Comparison of ENCODE assay signal across 8 mouse cellular contexts in genomic region chr11:97309451-97309836, GRCm38 (mm10). TPM values are rescaled to one million over a fixed set of nuclear protein-coding genes. Genes with fewer than 3 reads are reported as not detected.
DNase-seq lines count a peak whose midpoint lies in the region; ATAC-seq lines count a peak whose summit lies in the region.

No protein-coding gene starts in this region.

- no peak for ATAC-seq in forebrain, embryonic 14.5 days
- ATAC-seq in hematopoietic stem cell, adult 5-6 weeks (replicated peaks in 1 of 2; ENCODE audit: insufficient read depth in 1 of 2, low FRiP score in 2 of 2, low TSS enrichment in 1 of 2, low read depth in 1 of 2, poor library complexity in 2 of 2, severe bottlenecking in 2 of 2), result peak; percentile 33 to 78; a peak in 3 of 4 replicates

- no peaks in the 10 kb centered on the region for H3K27me3 ChIP-seq in forebrain, embryonic 14.5 days (replicated peaks; ENCODE audit: control insufficient read depth, insufficient read depth, low read length)
- H3K27me3 ChIP-seq in splenic B cell, adult 2 months (ENCODE audit: control insufficient read depth, insufficient read depth, low read length, poor library complexity, severe bottlenecking), result no peaks in the 10 kb centered on the region; the same call in none of the 2 replicates

- H3K27ac ChIP-seq in forebrain, embryonic 14.5 days (ENCODE audit: low read depth, low read length), result no peak overlapping the region

- no peaks in the 10 kb centered on the region for H3K9me3 ChIP-seq in forebrain, embryonic 14.5 days (replicated peaks; ENCODE audit: control insufficient read depth, low read length)

- peak overlapping the region; percentile 76 for H3K4me2 ChIP-seq in forebrain, embryonic 14.5 days (ENCODE audit: low read length)

- peak overlapping the region; percentile 32 for H3K4me3 ChIP-seq in forebrain, embryonic 14.5 days (ENCODE audit: low read depth, low read length)

- H3K4me1 ChIP-seq in forebrain, embryonic 14.5 days (ENCODE audit: control insufficient read depth, insufficient read depth, low read length), result peaks cover 9% of the 10 kb centered on the region

- no peaks in the 10 kb centered on the region for H3K36me3 ChIP-seq in forebrain, embryonic 14.5 days (ENCODE audit: control insufficient read depth, insufficient read depth, low read length)
- H3K36me3 ChIP-seq in splenic B cell, adult 2 months (ENCODE audit: control insufficient read depth, insufficient read depth, low read length, poor library complexity, severe bottlenecking), result no peaks in the 10 kb centered on the region

- WGBS in forebrain, embryonic 14.5 days, result 4% methylated on average over 9 of the region's 9 CpGs

- DNase-seq in left cerebral cortex, adult 18-20 months (ENCODE audit: low spot score in 2 of 2), result peak; percentile 32 to 38
- no peak for DNase-seq in left cerebral cortex, adult 11 months (ENCODE audit: low spot score)
- peak; percentile 79 for DNase-seq in brain, adult 2 months (ENCODE audit: low read depth, low spot score)
- DNase-seq in forebrain, embryonic 14.5 days (ENCODE audit: low spot score), result peak; percentile 36
- DNase-seq in layer of hippocampus, adult 8-10 months (ENCODE audit: low spot score in 2 of 2), result peak; percentile 38 to 57
- DNase-seq in lung, postnatal 4 days, result peak; percentile 80 to 91
- DNase-seq in splenic B cell, adult 2 months (ENCODE audit: low read depth, low spot score), result peak; percentile 26

- peak overlapping the region; percentile 62 for H3K9ac ChIP-seq in forebrain, embryonic 14.5 days (ENCODE audit: low read length)

RNA-seq across cellular contexts. Expression of gene Mrpl45, which starts 6.1 kb away (rescaled TPM):
- 10 to 100 TPM; 27.7 to 30.7 TPM for total RNA-seq in left cerebral cortex, adult 18-20 months (2021)
- 42.2 and 43.4 TPM in 2 replicates for polyA plus RNA-seq in forebrain, embryonic 14.5 days (2014; fragmentation: Nextera tagmentation; extraction: Ambion mirVana)
- 21.4 and 22.7 TPM in 2 replicates for total RNA-seq in hematopoietic stem cell, adult 5-6 weeks (2017)
- 10 to 100 TPM; 23.1 to 32.2 (median 27.4) TPM for total RNA-seq in layer of hippocampus, adult 8-10 months (2022)

RNA-seq across cellular contexts. Expression of gene Npepps, which starts 29.0 kb away (rescaled TPM):
- 100 to 1,000 TPM; 136 to 140 TPM for total RNA-seq in left cerebral cortex, adult 18-20 months (2021)
- polyA plus RNA-seq in forebrain, embryonic 14.5 days (2014; fragmentation: Nextera tagmentation; extraction: Ambion mirVana), result 91.3 and 97.4 TPM in 2 replicates
- total RNA-seq in hematopoietic stem cell, adult 5-6 weeks (2017), result 33.1 and 59.0 TPM in 2 replicates
- 100 to 1,000 TPM; 142 to 161 (median 151) TPM for total RNA-seq in layer of hippocampus, adult 8-10 months (2022)

RNA-seq across cellular contexts. Expression of gene Gpr179, which starts 42.4 kb away (rescaled TPM):
- under 1 TPM; 0.09 to 0.12 TPM for total RNA-seq in left cerebral cortex, adult 18-20 months (2021)
- polyA plus RNA-seq in forebrain, embryonic 14.5 days (2014; fragmentation: Nextera tagmentation; extraction: Ambion mirVana), result 0.20 and 0.34 TPM in 2 replicates
- 0.10 and 0.31 TPM in 2 replicates for total RNA-seq in hematopoietic stem cell, adult 5-6 weeks (2017)
- total RNA-seq in layer of hippocampus, adult 8-10 months (2022), result under 1 TPM; 0.14 to 0.59 (median 0.34) TPM

RNA-seq across cellular contexts. Expression of gene Socs7, which starts 52.9 kb away (rescaled TPM):
- 10 to 100 TPM; 80.9 to 92.7 TPM for total RNA-seq in left cerebral cortex, adult 18-20 months (2021)
- 5.7 and 5.9 TPM in 2 replicates for polyA plus RNA-seq in forebrain, embryonic 14.5 days (2014; fragmentation: Nextera tagmentation; extraction: Ambion mirVana)
- total RNA-seq in hematopoietic stem cell, adult 5-6 weeks (2017), result 12.8 and 13.6 TPM in 2 replicates
- 10 to 100 TPM; 71.5 to 89.3 (median 79.6) TPM for total RNA-seq in layer of hippocampus, adult 8-10 months (2022)
